Mouse (Mus musculus) ES-E14 (cell line): ENCODE results near the gene Odf3l2.

ENCODE experiments used
- HCFC1 ChIP-seq: IDR thresholded peaks from 2 replicates; pipeline ENCODE4 v1.6.1; 2012; ENCODE audit warnings: low read length, inconsistent platforms, borderline replicate concordance; ENCODE audit not compliant: insufficient read depth
- ZC3H11A ChIP-seq: IDR thresholded peaks from 2 replicates; pipeline ENCODE4 v1.6.1; 2012; ENCODE audit warnings: low read depth, mild to moderate bottlenecking, inconsistent platforms, low read length, borderline replicate concordance

GRCm38 (mm10) chr10:79613578-79614304, 31.8 kb downstream of the Odf3l2 start, which contains the start of gene C2cd4c:
- TF ChIP-seq HCFC1 (peak; percentile 47; the same call in 1 of the 2 replicates), ZC3H11A (no peak)
